Mouse (Mus musculus) CH12.LX (cell line): ENCODE results near the gene Dlec1. TPM values are rescaled to one million over a fixed set of nuclear protein-coding genes. Genes with fewer than 3 reads are reported as not detected.

ENCODE experiments used
- DNase-seq: peaks from one replicate; pipeline ENCODE4 v3.0.0-alpha.2; 2013; ENCODE audit errors: extremely low read depth
- H3K27ac ChIP-seq: 2 replicates; pipeline ENCODE4 v1.5.1; 2012; ENCODE audit warnings: low read depth, mild to moderate bottlenecking, control low read depth, moderate library complexity; ENCODE audit not compliant: insufficient read depth
- H3K27me3 ChIP-seq: replicated peaks from 2 replicates; pipeline ENCODE3; 2012; ENCODE audit warnings: inconsistent platforms
- H3K36me3 ChIP-seq, 2 experiments: replicated peaks in 1 of 2; 2 replicates each; pipeline versions ENCODE3 to v1.6.1; 2012; ENCODE audit warnings: inconsistent platforms in 1 of 2, low read length in 1 of 2, mild to moderate bottlenecking in 1 of 2, mixed read lengths in 1 of 2, moderate library complexity in 1 of 2; ENCODE audit not compliant: control insufficient read depth in 1 of 2, insufficient read depth in 1 of 2
- H3K4me1 ChIP-seq, 2 experiments: 2 replicates each; pipeline ENCODE4 v1.6.1; 2012; ENCODE audit warnings: inconsistent platforms in 1 of 2, moderate library complexity in 1 of 2; ENCODE audit not compliant: insufficient read depth in 2 of 2, control insufficient read depth in 1 of 2
- H3K4me2 ChIP-seq: 2 replicates; pipeline ENCODE4 v1.6.1; 2012; ENCODE audit warnings: low read depth, mild to moderate bottlenecking, control low read depth; ENCODE audit not compliant: poor library complexity, insufficient read depth, severe bottlenecking
- H3K4me3 ChIP-seq, 3 experiments: fragments of 150-350 bp in 1 of 3; sonication (generic) in 1 of 3; replicated peaks in 1 of 3; 2 replicates each; pipeline versions ENCODE3 to v1.5.1; 2011 to 2012; ENCODE audit warnings: low read depth in 2 of 3, low read length in 2 of 3, mild to moderate bottlenecking in 2 of 3, moderate library complexity in 2 of 3, control low read depth in 1 of 3, improper control_type of control experiment in 1 of 3, inconsistent platforms in 1 of 3, mixed read lengths in 1 of 3; ENCODE audit not compliant: poor library complexity in 1 of 3
- H3K79me2 ChIP-seq: replicated peaks from 2 replicates; pipeline ENCODE4 v1.6.1; 2012; ENCODE audit warnings: mild to moderate bottlenecking, moderate library complexity; ENCODE audit not compliant: control insufficient read depth, poor library complexity, insufficient read depth, severe bottlenecking; ENCODE audit errors: extremely low read depth
- H3K9ac ChIP-seq: 2 replicates; pipeline ENCODE4 v1.6.1; 2012; ENCODE audit warnings: low read depth, mild to moderate bottlenecking, control low read depth, moderate library complexity; ENCODE audit not compliant: insufficient read depth
- H3K9me3 ChIP-seq: replicated peaks from 2 replicates; pipeline ENCODE3; 2012; ENCODE audit warnings: low read length, inconsistent platforms, mixed read lengths
- BHLHE40 ChIP-seq: IDR thresholded peaks from 2 replicates; pipeline ENCODE4 v1.6.1; 2011; ENCODE audit warnings: mild to moderate bottlenecking, low read depth, low read length, improper control_type of control experiment
- CHD2 ChIP-seq: IDR thresholded peaks from 2 replicates; pipeline ENCODE4 v1.6.1; 2011; ENCODE audit warnings: low read length, improper control_type of control experiment
- CTCF ChIP-seq, 2 experiments: IDR thresholded peaks in 1 of 2; conservative IDR thresholded peaks in 1 of 2; 2 replicates each; pipeline ENCODE4 v1.5.1; 2011 to 2012; ENCODE audit warnings: low read depth in 2 of 2, low read length in 2 of 2, improper control_type of control experiment in 1 of 2, inconsistent platforms in 1 of 2, mild to moderate bottlenecking in 1 of 2, moderate library complexity in 1 of 2
- E2F4 ChIP-seq: IDR thresholded peaks from 2 replicates; pipeline ENCODE4 v1.6.1; 2011; ENCODE audit warnings: low read depth, low read length, improper control_type of control experiment; ENCODE audit not compliant: insufficient replicate concordance
- ELF1 ChIP-seq: IDR thresholded peaks from 2 replicates; pipeline ENCODE4 v1.6.1; 2014; ENCODE audit warnings: low read depth, mild to moderate bottlenecking, inconsistent platforms, low read length, improper control_type of control experiment
- EP300 ChIP-seq: IDR thresholded peaks from 2 replicates; pipeline ENCODE4 v1.6.1; 2011; ENCODE audit warnings: low read length, improper control_type of control experiment
- ETS1 ChIP-seq: conservative IDR thresholded peaks from 2 replicates; pipeline ENCODE4 v1.6.1; 2012; ENCODE audit warnings: low read depth, mild to moderate bottlenecking, inconsistent platforms, low read length, improper control_type of control experiment, moderate library complexity
- GABPA ChIP-seq: IDR thresholded peaks from 2 replicates; pipeline ENCODE4 v1.6.1; 2012; ENCODE audit warnings: low read depth, low read length, improper control_type of control experiment, inconsistent platforms; ENCODE audit not compliant: insufficient replicate concordance
- HCFC1 ChIP-seq: IDR thresholded peaks from 2 replicates; pipeline ENCODE4 v1.6.1; 2012; ENCODE audit warnings: low read depth, mild to moderate bottlenecking, inconsistent platforms, low read length, improper control_type of control experiment
- IRF4 ChIP-seq: IDR thresholded peaks from 2 replicates; pipeline ENCODE4 v1.6.1; 2014; ENCODE audit warnings: low read depth, mild to moderate bottlenecking, inconsistent platforms, low read length, improper control_type of control experiment
- JUN ChIP-seq: IDR thresholded peaks from 2 replicates; pipeline ENCODE4 v1.6.1; 2011; ENCODE audit warnings: low read depth, mild to moderate bottlenecking, low read length, improper control_type of control experiment, moderate library complexity; ENCODE audit not compliant: insufficient read depth
- JUND ChIP-seq: conservative IDR thresholded peaks from 2 replicates; pipeline ENCODE4 v1.6.1; 2011; ENCODE audit warnings: low read depth, low read length, improper control_type of control experiment
- KAT2A ChIP-seq: IDR thresholded peaks from 2 replicates; pipeline ENCODE4 v1.6.1; 2012; ENCODE audit warnings: low read length, improper control_type of control experiment, inconsistent platforms; ENCODE audit not compliant: insufficient replicate concordance
- MAFK ChIP-seq: IDR thresholded peaks from 2 replicates; pipeline ENCODE4 v1.6.1; 2011; ENCODE audit warnings: low read length, improper control_type of control experiment; ENCODE audit not compliant: insufficient replicate concordance
- MEF2A ChIP-seq: IDR thresholded peaks from 2 replicates; pipeline ENCODE4 v1.6.1; 2014; ENCODE audit warnings: low read depth, mild to moderate bottlenecking, inconsistent platforms, low read length, improper control_type of control experiment, borderline replicate concordance
- MYC ChIP-seq: IDR thresholded peaks from 2 replicates; pipeline ENCODE4 v1.6.1; 2011; ENCODE audit warnings: low read depth, mild to moderate bottlenecking, improper control_type of control experiment, low read length
- NELFE ChIP-seq: IDR thresholded peaks from 2 replicates; pipeline ENCODE4 v1.6.1; 2011; ENCODE audit warnings: low read depth, low read length, improper control_type of control experiment
- NRF1 ChIP-seq: IDR thresholded peaks from 2 replicates; pipeline ENCODE4 v1.6.1; 2014; ENCODE audit warnings: low read depth, mild to moderate bottlenecking, inconsistent platforms, low read length, improper control_type of control experiment, moderate library complexity
- PAX5 ChIP-seq: IDR thresholded peaks from 2 replicates; pipeline ENCODE4 v1.6.1; 2012; ENCODE audit warnings: low read length, inconsistent platforms, mixed read lengths
- POLR2A ChIP-seq: IDR thresholded peaks from 2 replicates; pipeline ENCODE4 v1.6.1; 2011; ENCODE audit warnings: low read depth, mild to moderate bottlenecking, improper control_type of control experiment, low read length
- POLR2AphosphoS2 ChIP-seq: IDR thresholded peaks from 2 replicates; pipeline ENCODE4 v1.6.1; 2011; ENCODE audit warnings: low read depth, low read length, improper control_type of control experiment
- RAD21 ChIP-seq: IDR thresholded peaks from 2 replicates; pipeline ENCODE4 v1.6.1; 2011; ENCODE audit warnings: low read depth, mild to moderate bottlenecking, low read length, improper control_type of control experiment, moderate library complexity
- RCOR1 ChIP-seq: conservative IDR thresholded peaks from 2 replicates; pipeline ENCODE4 v1.6.1; 2012; ENCODE audit warnings: low read depth, mild to moderate bottlenecking, inconsistent platforms, low read length, improper control_type of control experiment
- SIN3A ChIP-seq: IDR thresholded peaks from 2 replicates; pipeline ENCODE4 v1.6.1; 2012; ENCODE audit warnings: low read length, improper control_type of control experiment, inconsistent platforms
- SMC3 ChIP-seq: IDR thresholded peaks from 2 replicates; pipeline ENCODE4 v1.6.1; 2011; ENCODE audit warnings: low read depth, low read length, improper control_type of control experiment
- TBP ChIP-seq: conservative IDR thresholded peaks from 2 replicates; pipeline ENCODE4 v1.6.1; 2011; ENCODE audit warnings: low read depth, low read length, improper control_type of control experiment
- TCF12 ChIP-seq: IDR thresholded peaks from 2 replicates; pipeline ENCODE4 v1.6.1; 2014; ENCODE audit warnings: low read depth, mild to moderate bottlenecking, inconsistent platforms, low read length, improper control_type of control experiment
- UBTF ChIP-seq: IDR thresholded peaks from 2 replicates; pipeline ENCODE4 v1.6.1; 2012; ENCODE audit warnings: low read depth, mild to moderate bottlenecking, inconsistent platforms, low read length, improper control_type of control experiment, moderate library complexity
- USF1 ChIP-seq: IDR thresholded peaks from 2 replicates; pipeline ENCODE4 v1.6.1; 2014; ENCODE audit warnings: low read depth, mild to moderate bottlenecking, inconsistent platforms, low read length, improper control_type of control experiment
- USF2 ChIP-seq: conservative IDR thresholded peaks from 2 replicates; pipeline ENCODE4 v1.6.1; 2011; ENCODE audit warnings: low read depth, low read length, improper control_type of control experiment
- ZC3H11A ChIP-seq: IDR thresholded peaks from 2 replicates; pipeline ENCODE4 v1.6.1; 2012; ENCODE audit warnings: low read depth, mild to moderate bottlenecking, inconsistent platforms, low read length, improper control_type of control experiment
- ZKSCAN1 ChIP-seq: IDR thresholded peaks from 2 replicates; pipeline ENCODE4 v1.6.1; 2012; ENCODE audit warnings: low read depth, inconsistent platforms, low read length, improper control_type of control experiment, borderline replicate concordance
- ZMIZ1 ChIP-seq: IDR thresholded peaks from 2 replicates; pipeline ENCODE4 v1.6.1; 2012; ENCODE audit warnings: low read depth, mild to moderate bottlenecking, inconsistent platforms, low read length, improper control_type of control experiment
- ZNF384 ChIP-seq: IDR thresholded peaks from 2 replicates; pipeline ENCODE4 v1.6.1; 2012; ENCODE audit warnings: low read depth, low read length, improper control_type of control experiment, inconsistent platforms
- dilution Hi-C: fragments of 300-500 bp; cut with MboI; formaldehyde crosslinking; loops from 2 replicates; pipeline ENCODE4 v1.14.3; 2020; ENCODE audit warnings: low sequenced_read_pairs; ENCODE audit not compliant: extremely low pct_unique_long_range_greater_than_20kb, extremely low pct_ligation_motif_present
- in situ Hi-C: fragments of 300-500 bp; cut with MboI; formaldehyde crosslinking; loops from 3 replicates; pipeline ENCODE4 v1.14.3; 2019; ENCODE audit warnings: low sequenced_read_pairs, low pct_ligation_motif_present, low pct_unique_long_range_greater_than_20kb, mixed read lengths
- polyA plus RNA-seq: library from polyadenylated mRNA; unstranded; fragments of >175 nt; gene quantifications from 2 replicates; pipeline ENCODE4 v1.2.1, GENCODE M21; 2012; ENCODE audit warnings: low read depth; ENCODE audit not compliant: insufficient read length
- total RNA-seq, 2 experiments: library from RNA; depleted of rRNA; stranded (reverse); fragments of 300-350 nt in 1 of 2; fragments of >200 nt in 1 of 2; gene quantifications; 2 replicates each; pipeline ENCODE4 v1.2.3; 2012 to 2014

The Dlec1 gene
- total and polyA plus RNA-seq, 3 experiments = 1.4 to 6.3 (median 5.9) TPM

- TF ChIP-seq RAD21 (no peak), EP300 (no peak), IRF4 (0 out of 2 replicates have a peak, but pooled peaks have one; percentile 16), BHLHE40 (no peak), MYC (no peak), CHD2 (no peak), TBP (no peak), RCOR1 (no peak), MAFK (no peak), E2F4 (no peak), HCFC1 (no peak), ZMIZ1 (no peak), NELFE (no peak), UBTF (no peak)
- TF ChIP-seq, all 38 proteins: peak for 4
Measured at GRCm38 (mm10) chr9:119063036-119063644, 39.1 kb upstream of the Dlec1 start (continued).

GRCm38 (mm10) chr9:119064296-119064695, 38.0 kb upstream of the Dlec1 start:
- no peaks in the 10 kb centered on the region for H3K9me3 ChIP-seq
- no peak for TF ChIP-seq RAD21
- TF ChIP-seq TCF12 = peak; percentile 55; the same call in 1 of the 2 replicates
- TF ChIP-seq USF1 = no peak
- no peak for TF ChIP-seq IRF4
- no peak for TF ChIP-seq TBP
- peak; percentile 84 for TF ChIP-seq CHD2
- TF ChIP-seq NELFE = peak; percentile 52; the same call in 1 of the 2 replicates
- no peak for TF ChIP-seq JUND
- TF ChIP-seq NRF1 = peak; percentile 37; the same call in 1 of the 2 replicates
- no peak for TF ChIP-seq ZKSCAN1
- no peak for TF ChIP-seq SMC3
- TF ChIP-seq PAX5 = no peak
- 0 out of 2 replicates have a peak, but pooled peaks have one; percentile 14 for TF ChIP-seq EP300
- TF ChIP-seq MEF2A = 0 out of 2 replicates have a peak, but pooled peaks have one; percentile 17
- no peak for TF ChIP-seq UBTF
- TF ChIP-seq POLR2AphosphoS2 = no peak
- no peak for TF ChIP-seq GABPA
- no peak for TF ChIP-seq MAFK
- 0 out of 2 replicates have a peak, but pooled peaks have one; percentile 57 for TF ChIP-seq ZMIZ1
- TF ChIP-seq KAT2A = no peak
- no peak for TF ChIP-seq CTCF (conservative IDR thresholded peaks at IDR 0.05 in 1 of 2, IDR thresholded peaks at IDR 0.05 in 1 of 2; ENCODE audit: low read depth in 2 of 2, low read length in 2 of 2)
- peak; percentile 70 for TF ChIP-seq HCFC1
- no peak for TF ChIP-seq ETS1
- no peak for TF ChIP-seq USF2
- peak; percentile 78 for TF ChIP-seq ELF1
- TF ChIP-seq ZNF384 = no peak
- no peak for TF ChIP-seq ZC3H11A
- TF ChIP-seq MYC = no peak
- 0 out of 2 replicates have a peak, but pooled peaks have one; percentile 30 for TF ChIP-seq SIN3A
- TF ChIP-seq RCOR1 = no peak
- no peak for TF ChIP-seq JUN
- peak; percentile 58 for TF ChIP-seq POLR2A

More at GRCm38 (mm10) chr9:119064296-119064695, 38.0 kb upstream of the Dlec1 start:
- Histone ChIP-seq H3K27me3 (peaks cover 31% of the 10 kb centered on the region), H3K9ac (peak overlapping the region; percentile 64), H3K36me3 (peaks cover 19 to 41% of the 10 kb centered on the region in 2 experiments), H3K4me2 (peak overlapping the region; percentile 53), H3K4me1 (peaks cover 4 to 18% of the 10 kb centered on the region in 2 experiments; a peak in 3 of 4 replicates), H3K79me2 (no peaks in the 10 kb centered on the region), H3K4me3 (peak overlapping the region; percentile 61 to 74 (median 69)), H3K27ac (peak overlapping the region; percentile 21; the same call in 1 of the 2 replicates)
- dilution Hi-C loops (no loop called here), in situ Hi-C loops (loop anchor here (10.0 to 25.0 kb wide), 2 partner anchors 149 to 477 kb away; no protein-coding TSS in a partner anchor)
- DNase-seq = peak; percentile 62
